Mouse (Mus musculus): ENCODE measurements around the gene Cela3b.
"Not testable (repeated sequence)": the region's sequence is repeated elsewhere in the genome, so short reads cannot be mapped to it uniquely, and the experiment has no call there.

Gene Cela3b

DNA sequence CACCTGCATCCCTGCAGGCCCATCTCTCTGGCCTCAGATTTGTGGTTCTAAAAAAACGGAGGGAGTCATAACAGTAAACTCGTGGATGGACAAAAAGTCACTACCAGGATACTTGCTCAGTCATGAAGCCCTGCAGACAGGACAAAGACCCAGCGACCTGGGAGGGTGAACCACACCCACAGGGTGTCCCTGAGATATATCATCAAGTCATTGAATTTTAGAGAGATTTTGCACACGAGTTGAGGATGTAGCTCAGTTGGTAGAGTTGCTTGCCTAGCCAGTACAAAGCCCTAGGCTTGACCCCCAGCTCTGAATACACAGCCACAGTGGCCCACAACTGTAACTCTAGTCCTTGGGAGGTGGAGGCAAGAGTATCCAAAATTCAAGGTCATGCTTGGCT is 30.9 kb upstream of the Cela3b start:
- DNase-seq (ENCODE audit: low spot score) = no peak

DNA sequence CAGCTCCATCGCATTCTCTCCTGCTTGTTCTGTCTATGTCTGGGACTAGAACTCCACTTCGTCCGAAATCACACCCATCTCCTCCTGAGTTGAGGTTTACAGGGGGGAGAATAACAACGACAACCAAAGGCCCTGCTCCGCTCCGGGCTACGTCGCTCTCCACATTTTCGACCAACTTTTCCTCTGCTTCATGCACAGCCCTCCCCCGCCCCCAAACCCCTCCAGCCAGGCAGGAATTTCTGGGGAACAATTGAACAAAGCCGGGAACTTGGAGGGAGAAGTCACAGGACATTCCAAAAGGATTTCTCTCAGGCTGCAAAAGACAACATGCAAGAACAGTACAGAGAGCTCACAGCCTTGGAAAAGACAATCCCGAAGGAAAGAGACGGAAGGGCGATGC is 30.3 kb upstream of the Cela3b start:
- DNase-seq (ENCODE audit: low spot score) = no peak

DNA sequence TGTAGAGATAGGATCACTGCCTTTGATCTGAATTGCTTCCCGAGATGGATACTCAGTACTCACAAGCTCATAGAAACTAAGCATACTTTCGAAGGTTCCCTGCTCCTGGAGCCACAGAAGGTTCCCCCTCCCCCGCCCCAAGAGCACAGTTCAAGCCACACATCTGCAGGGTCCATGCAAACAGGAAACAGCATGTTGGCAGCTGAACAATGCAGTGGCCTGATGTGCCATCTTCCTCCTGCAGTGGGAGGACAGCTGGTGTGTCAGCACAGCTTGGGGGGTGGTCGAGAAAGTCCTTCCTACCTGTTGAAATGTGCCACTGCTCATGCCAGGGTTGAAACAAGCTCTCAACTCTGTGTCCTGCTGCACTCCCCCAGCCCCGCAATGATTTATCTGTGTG is 28.5 kb upstream of the Cela3b start:
- DNase-seq (ENCODE audit: low spot score) = no peak

DNA sequence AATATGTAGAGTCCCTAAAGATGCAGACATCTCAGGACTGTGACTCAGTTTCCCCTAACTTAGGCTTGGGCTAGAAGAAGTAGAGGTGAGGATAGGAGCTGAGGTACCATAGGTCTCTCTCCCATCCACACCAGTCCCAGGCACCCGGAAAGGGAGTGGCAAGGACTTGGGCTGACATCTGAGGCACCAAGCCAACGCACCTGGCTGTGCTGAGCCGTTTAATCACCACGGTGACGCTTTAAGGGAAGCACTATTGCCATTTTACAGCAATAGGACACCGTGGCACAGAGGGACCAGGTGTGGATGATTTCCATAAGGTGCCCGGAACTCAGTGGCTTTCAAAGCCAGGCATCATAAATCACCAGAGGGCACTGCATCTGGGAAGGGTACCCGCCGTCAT is 28.0 kb upstream of the Cela3b start:
- no peak for DNase-seq (ENCODE audit: low spot score)

DNA sequence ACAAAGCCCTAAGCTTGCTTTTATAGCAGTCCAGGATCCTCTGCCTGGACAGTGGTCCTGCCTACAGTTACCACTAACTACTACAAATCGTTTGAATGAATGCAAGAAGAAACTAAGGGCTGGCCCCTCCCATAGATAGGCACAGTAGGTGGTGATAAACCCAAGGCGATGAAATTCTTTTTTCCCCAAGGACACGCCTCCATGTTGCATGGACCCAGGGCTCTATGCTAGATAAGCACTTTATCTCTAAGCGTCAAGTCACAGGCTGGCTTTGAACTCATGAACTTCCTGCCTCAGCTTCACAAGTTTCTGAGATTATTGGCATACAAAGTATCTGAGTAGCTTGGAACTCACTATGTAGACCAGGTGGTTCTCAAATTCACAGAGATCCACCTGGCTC is 27.0 kb upstream of the Cela3b start:
- no peak for DNase-seq (ENCODE audit: low spot score)

DNA sequence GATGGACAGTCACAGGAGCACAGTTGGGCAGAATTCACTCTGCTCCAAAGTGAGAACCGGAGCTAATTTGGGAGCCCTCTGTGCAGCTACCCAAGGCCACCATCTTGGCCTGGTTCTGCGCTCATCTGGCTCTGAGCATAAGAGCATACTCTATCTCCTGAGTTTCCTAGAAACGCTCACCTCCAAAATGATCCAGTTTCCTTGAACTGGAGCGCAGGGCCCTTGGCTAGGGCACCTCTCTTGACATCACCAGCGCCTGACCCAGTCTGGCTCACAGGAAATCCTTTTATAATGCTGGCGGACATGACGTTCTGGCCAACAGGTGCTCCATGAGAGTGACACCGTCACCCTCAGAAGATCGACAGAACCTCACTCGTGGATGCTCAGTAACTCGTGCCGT is 26.2 kb upstream of the Cela3b start:
- no peak for DNase-seq (ENCODE audit: low spot score)

DNA sequence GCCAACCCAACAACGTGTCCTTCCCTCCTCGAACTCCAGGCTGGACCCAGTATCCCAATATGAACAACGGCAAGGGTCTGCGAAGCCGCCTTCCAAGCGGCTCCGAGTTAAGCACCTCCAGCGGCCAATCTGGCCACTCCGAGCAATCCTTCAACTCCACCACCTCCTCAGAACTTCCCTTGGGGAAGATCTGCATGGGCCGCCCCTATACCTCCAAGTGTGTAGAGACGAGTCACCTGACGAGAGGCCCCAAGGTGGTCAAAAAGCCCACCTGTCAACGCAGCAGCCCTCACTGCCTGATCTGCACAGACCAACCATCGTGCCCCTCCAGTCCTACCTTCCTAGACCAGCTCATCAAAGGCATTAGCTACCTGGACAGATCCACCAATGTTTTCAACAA is 24.2 kb upstream of the Cela3b start:
- no peak for DNase-seq (ENCODE audit: low spot score)

DNA sequence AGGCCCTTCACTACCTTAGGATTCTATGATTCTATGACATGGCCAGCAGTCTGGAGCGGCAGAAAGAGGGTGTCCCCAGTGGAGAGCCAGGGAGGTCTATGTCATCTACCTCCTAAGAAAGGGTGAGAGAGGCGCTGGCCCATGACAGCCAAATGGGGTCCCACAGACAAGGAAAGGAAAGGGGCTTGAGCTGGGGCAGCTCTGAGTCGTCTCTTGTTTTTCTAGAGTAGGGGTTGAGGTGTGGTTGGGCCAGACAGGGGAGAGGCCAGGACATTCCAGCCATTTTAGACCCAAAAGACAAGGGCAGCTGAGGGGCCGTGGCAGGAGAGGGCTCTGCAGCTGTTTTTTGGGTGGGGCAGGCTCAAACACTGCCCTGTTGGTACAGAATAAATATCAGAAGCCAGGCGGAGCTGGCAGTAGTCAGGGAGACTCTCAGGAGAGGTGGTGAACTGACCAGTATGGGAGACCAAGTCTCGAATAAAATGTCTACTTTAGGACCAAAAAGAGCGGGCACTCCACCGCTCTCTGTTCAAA is 23.0 kb upstream of the Cela3b start, which contains the start of gene 1700013G24Rik:
TSS of gene 1700013G24Rik (plus strand) at position 51 of the 534 bp plus-strand sequence.
- no peak for DNase-seq (ENCODE audit: low spot score)

DNA sequence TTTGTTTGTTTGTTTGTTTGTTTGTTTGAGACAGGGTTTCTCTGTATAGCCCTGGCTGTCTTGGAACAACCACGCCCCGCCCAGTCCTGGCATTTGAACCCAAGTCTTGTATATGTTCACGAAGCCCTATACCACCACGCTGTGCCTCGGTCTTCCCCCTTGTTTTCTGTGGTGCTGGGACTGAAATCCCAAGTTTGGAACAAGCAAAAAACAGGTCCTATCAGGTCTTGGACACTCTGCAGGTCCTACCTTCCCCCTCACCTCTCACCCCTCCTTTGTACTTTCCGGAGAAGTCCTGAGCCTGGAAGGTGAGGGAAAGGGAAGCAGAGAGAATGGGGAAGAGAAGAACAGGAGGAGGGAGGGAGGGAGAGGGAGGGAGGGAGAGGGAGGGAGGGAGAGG is 21.9 kb upstream of the Cela3b start:
- DNase-seq (ENCODE audit: low spot score) = no peak

DNA sequence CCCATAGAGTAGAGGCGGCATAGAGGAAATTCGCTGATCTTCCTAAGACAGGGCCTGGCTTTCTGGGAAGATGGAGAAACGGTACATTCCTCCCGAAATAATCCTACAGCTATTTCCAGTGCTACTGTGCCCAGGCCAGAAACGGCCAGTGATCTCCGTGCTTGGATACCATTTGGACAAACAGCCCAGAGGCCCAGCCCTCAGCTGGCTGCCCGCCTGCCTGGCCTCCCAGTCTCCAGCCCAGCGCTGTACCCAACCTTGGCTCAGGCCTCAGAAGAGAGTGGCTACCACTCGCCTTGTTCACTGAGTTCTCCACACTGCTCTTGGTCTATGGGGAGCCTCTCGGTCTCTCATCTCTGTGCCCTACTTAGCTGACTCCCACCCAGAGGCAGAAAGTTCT is 19.4 kb upstream of the Cela3b start:
- no peak for DNase-seq (ENCODE audit: low spot score)

DNA sequence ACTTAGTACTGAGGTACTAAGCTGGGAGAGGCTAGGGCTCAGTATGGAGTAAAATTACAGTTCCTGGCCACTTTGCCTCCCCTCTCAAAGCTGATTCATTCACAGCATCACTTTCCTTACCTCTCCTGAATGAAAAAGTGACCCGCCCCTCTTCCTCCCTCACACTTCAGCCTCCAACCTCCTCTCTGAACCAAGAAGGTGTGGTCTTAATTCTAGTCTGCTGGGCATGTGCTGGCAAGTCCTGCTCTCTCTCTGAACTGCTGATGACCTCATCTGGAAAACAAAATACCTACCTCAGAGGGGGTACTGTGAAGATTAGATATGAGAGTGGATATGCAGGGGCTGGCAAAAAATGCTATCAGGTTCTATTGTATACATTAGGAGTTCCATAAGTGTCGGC is 18.8 kb upstream of the Cela3b start:
- DNase-seq (ENCODE audit: low spot score) = peak; percentile 56

DNA sequence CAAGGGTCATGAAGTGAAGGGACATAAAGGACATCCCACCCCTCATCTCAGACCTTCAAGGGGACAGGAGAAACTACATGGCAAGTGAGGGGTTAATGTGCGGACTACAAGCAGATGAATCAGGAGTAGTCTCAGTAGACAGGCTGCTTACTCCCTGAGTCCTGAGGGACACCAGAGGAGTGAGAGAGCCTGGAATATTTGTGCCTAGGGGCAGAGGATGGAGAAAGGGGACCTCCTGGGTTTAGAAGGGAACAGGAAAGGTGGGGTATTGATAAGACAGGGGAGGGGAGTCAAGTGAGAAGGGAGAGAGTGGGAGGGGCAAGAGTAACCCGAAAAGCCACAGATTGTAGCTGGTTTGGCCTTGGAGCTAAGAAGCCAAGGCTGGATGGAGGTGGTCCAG is 18.3 kb upstream of the Cela3b start:
- DNase-seq (ENCODE audit: low spot score) = no peak

DNA sequence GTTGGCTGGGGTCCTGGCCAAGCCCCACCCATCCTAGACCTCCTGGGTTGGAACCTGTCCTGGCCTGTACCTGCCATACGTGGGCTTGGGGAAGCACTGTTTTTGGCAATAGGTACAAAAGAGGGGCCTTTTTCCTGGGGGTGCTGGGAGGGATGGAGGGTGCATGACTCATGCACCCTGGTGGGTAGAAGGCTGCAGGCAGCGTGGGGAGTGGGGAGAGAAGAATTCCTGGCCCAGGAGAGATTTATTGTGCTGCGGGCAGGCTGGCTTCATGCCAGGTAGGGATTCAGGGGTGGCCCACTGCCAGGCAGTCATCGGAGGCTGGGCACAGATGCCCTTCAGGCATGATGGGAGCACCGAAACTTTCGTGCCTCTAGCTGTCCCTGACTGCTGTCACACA is 17.9 kb upstream of the Cela3b start:
- DNase-seq (ENCODE audit: low spot score) = peak; percentile 62

DNA sequence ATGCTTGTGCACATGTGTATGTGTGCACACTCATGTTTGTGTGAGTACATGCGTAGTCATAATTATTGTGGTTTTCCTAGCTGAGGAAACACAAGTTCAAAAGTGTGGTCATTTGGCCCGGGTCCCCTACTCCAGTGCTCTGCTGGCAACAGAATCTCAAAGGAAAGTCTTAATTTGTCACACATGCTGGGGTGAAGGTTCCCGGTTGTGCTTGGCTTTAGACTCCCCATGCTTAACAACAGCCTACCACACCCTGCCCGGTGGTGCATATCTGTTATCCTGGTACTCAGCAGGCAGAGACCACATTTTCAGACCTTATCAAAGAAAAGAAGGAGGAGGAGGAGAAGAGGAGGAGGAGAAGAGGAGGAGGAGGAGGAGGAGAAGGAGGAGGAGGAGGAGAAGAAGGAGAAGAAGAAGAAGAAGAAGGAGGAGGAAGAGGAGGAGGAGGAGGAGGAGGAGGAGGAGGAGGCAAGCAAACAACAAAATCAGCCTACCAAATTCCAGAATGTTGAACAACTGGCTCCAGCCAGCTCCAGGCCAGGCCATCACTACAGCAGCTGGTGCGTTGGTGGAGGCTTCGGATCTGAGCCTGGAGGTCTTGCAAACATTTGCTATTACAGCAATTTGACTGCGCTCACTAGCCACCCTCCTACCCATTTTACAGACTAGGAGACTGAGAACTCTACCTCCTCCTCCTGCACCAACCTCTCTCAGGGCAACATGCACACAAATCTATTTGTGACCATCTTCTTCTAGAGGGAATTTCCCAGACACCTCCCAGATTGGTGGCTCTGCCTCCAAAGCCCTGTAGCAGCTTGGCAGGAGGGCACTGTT is 17.2 kb upstream of the Cela3b start:
- DNase-seq (ENCODE audit: low spot score) = peak; percentile 33

DNA sequence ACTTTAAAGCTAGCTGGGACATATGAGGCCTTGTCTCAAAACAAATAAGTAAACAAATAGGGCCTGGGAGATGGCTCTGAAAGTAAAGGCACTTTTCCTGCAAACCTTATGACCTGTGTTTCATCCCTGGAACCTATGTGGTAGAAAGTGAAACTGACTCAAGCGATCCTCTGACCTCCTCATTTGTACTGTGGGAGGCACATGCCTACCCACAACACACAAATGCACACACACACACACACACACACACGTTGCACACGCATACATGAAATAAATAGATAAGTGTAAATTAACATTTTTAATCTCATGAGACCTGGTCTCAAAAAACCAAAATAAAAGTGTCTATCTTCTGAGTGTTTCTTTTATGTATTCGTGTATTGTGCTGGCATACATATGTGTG is 15.5 kb upstream of the Cela3b start:
- no peak for DNase-seq (ENCODE audit: low spot score)

DNA sequence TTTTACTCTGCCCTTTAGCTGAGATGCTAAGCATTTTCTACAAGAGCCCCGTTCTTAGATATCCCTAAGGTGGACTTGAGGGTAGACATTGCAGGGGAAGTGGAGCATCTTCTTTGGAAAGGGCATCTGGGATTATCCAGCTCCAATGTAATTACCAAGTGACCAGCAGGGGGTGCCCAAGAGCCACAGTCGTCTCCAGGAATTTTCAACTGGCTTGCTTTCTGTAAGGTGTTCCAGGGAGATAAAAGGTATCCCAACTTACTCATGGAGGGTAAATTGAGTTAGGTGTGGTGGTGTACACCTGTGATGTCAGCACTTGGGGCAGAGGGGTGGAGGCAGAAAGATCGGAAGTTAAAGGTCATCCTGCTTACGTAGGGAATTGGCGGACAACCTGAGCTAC is 13.3 kb upstream of the Cela3b start:
- DNase-seq (ENCODE audit: low spot score) = peak; percentile 78

DNA sequence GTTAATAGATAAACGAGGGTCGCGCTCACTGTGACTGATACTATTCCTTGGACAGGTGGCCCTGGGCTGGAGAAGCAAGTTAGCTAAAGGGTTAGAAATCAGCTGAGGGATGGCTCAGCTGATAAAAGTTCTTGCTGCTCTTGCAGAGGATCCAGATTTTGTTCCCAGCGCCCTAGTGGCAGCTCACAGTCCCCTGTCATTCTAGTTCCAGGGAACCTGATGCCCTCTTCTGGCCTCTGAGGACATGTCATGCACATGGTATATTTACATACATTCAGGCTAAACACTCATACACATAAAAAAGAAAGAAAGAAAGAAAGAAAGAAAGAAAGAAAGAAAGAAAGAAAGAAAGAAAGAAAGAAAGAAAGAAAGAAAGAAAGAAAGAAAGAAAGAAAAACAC is 11.0 kb upstream of the Cela3b start:
- DNase-seq (ENCODE audit: low spot score) = no peak

DNA sequence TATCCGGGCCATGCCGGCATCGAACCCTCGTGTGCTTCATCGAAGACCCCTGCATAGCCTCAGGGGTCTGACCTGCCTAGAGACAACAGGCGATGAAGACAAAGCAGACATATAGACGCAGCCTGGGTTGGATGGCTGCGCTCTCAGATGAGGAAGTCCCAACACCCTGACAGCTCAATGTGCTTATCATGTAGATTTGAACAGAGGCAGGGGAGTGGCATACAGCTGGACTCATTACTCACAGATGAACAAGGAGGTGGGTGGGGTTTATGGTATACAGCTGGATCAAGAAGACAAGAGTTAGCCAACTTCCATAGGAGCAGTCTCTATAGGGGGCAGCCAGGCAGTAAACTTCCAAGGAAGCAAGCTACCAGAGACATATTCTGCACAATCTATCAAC is 8.5 kb upstream of the Cela3b start:
- DNase-seq (ENCODE audit: low spot score) = no peak

DNA sequence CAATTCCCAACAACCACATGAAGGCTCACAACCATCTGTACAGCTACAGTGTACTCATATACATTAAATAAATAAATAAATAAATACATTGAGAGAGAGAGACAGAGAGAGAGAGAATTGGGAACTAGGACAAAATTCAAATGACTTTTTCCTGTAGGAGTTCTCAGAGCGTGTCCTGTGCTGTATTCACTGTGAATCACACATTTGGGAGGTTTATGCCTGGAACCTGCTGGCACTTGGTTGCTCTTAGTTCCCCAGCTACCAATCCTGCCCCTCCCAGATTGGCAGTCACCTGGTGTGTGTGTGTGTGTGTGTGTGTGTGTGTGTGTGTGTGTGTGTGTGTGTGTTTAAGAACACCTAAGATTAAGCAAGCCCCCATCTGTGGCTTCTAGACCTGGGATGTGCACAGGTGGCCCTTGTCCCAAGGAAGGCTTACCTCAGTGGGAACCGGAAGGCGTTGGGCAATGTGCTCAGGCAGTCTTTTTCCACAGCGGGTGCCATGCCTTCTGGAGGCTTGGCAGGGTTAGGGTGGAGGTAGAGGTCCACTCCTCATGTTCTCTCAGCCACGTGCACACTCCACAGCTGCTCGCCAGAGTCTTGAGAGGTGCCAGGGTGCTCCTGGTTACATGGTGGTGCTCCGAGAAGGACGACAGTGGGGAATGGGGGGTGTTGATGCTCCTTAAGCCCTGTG is 6.8 kb upstream of the Cela3b start:
- DNase-seq (ENCODE audit: low spot score) = no peak

DNA sequence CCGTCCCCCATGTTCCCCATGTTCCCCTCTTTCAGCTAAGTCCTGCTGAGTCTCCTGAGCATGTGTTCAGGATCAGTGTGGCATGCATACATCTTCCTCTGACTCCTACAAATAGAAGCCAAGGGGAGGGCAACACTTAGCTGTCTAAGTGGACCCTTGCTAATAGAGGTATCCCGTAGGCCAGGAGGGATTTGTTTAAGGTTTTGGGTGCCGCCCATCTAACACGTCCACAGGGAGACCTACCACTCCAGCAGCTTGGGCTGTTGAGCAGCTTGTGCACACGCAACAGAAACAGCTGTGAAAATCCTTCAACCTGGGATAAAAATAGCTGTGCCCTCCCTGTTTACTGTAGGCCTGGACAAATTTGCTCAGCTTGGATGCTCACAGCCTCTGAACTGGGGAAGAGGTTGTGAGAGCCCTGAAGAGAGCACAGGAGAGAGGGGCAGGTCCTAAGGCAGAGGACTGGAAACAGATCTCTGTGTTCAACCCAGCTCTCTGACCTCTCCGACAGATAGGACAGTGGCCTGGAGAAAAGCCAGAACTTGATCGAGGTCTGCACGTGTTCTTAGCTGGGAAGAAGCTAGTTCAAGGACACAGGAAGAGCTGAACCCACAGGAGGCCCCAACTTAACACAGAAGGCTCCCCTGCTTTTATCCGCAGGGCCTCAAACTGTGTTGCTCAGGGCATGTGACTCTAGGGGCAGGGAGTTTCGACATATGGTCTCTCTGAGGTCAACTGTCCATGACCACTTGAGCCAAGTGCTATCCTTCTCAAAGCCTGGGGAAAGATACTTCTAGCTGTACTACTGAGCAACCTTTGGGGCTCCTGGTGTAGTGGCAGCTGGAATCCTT is 2.6 kb upstream of the Cela3b start:
- not testable (repeated sequence) for DNase-seq (ENCODE audit: low spot score)

DNA sequence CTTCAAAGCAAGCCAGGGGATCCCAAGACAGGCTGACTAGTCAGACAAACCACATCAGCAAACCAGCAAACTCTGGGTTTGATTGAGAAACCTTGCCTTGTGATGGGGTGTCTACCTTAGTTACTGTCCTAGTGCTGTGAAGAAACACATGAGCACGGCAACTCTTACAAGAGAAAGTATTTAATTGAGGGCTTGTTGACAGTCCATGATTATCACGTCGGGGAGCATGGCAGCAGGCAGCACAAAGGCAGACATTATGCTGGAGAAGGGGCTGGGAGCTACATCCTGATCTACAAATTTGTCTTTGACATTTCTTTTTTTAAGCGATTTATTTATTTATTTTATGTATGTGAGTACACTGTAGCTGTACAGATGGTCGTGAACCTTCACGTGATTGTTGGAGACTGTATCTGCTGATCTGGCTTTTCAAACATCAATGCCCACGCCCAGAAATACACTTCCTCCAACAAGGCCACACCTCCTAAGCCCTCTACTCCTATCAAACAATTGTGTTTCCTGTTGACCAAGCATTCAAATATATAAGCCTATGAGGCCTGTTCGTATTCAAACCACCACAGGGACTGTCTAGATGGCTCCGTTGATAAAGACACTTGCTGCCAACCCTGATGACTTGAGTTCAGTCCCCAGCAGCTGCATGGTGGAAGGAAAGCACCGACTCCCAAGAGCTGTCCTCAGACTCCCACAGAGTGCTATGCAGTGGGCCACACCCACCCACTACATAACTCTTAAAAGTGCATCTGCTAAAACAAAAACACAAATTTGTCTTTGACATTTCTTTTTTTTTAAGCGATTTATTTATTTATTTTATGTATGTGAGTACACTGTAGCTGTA is 12.4 kb downstream of the Cela3b start:
- no peak for DNase-seq (ENCODE audit: low spot score)

DNA sequence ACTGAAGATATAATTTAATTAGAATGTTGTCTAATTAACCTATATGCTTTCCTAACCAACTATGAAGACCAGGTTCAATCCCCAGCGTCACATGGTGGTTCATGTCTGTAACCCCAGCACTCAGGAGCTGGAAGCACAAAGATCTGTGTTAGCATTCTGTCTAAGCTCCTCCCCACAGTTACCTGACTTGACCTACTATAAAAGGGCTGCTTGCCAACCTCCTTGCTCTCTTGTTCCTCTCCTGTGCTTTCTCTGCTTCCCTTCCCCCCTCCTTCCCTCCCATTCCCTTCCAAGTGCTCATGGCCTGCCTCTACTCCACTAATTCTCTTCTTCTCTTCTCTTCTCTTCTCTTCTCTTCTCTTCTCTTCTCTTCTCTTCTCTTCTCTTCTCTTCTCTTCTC is 15.4 kb downstream of the Cela3b start:
- DNase-seq (ENCODE audit: low spot score) = no peak

All from urinary bladder, postnatal 14 days (tissue).